Mouse (Mus musculus) intestine, postnatal 0 days (tissue): ENCODE measurements around the gene Plekhh3. TPM values are rescaled to one million over a fixed set of nuclear protein-coding genes. Genes with fewer than 3 reads are reported as not detected.

Experiments used
- ATAC-seq: fragments of 200-750 bp; cut with Nextera tagmentation; 2 replicates; pipeline ENCODE4 v1.8.0; 2017; ENCODE audit warnings: mild to moderate bottlenecking, moderate TSS enrichment, moderate library complexity
- H3K27ac ChIP-seq: fragments of 300-500 bp; sonication (generic); 2 replicates; pipeline ENCODE4 v1.5.1; 2014; ENCODE audit warnings: mild to moderate bottlenecking, low read depth, low read length, moderate library complexity
- H3K27me3 ChIP-seq: fragments of 300-500 bp; sonication (generic); replicated peaks from 2 replicates; pipeline ENCODE4 v1.6.1; 2014; ENCODE audit warnings: low read length, mixed read lengths; ENCODE audit not compliant: control insufficient read depth, insufficient read depth
- H3K36me3 ChIP-seq: fragments of 300-500 bp; sonication (generic); 2 replicates; pipeline ENCODE4 v1.6.1; 2014; ENCODE audit warnings: mild to moderate bottlenecking, moderate library complexity; ENCODE audit not compliant: control insufficient read depth, insufficient read depth
- H3K4me1 ChIP-seq: fragments of 300-500 bp; sonication (generic); replicated peaks from 2 replicates; pipeline ENCODE4 v1.6.1; 2014; ENCODE audit warnings: antibody characterized with exemption, low read length, mixed read lengths; ENCODE audit not compliant: control insufficient read depth, insufficient read depth
- H3K4me2 ChIP-seq: fragments of 300-500 bp; sonication (generic); replicated peaks from 2 replicates; pipeline ENCODE4 v1.6.1; 2014; ENCODE audit warnings: low read depth, mild to moderate bottlenecking, moderate library complexity
- H3K4me3 ChIP-seq: fragments of 300-500 bp; sonication (generic); 2 replicates; pipeline ENCODE4 v1.5.1; 2014; ENCODE audit warnings: low read depth, low read length
- H3K9ac ChIP-seq: fragments of 300-500 bp; sonication (generic); 2 replicates; pipeline ENCODE4 v1.6.1; 2014; ENCODE audit warnings: mild to moderate bottlenecking, low read depth, low read length
- H3K9me3 ChIP-seq: fragments of 300-500 bp; sonication (generic); 2 replicates; pipeline ENCODE4 v1.6.1; 2016; ENCODE audit warnings: mixed run types; ENCODE audit not compliant: control insufficient read depth
- CTCF ChIP-seq: sonication (generic); IDR thresholded peaks from 2 replicates; pipeline ENCODE4 v1.5.1; 2016; ENCODE audit warnings: low read depth, mild to moderate bottlenecking, control low read depth, antibody characterized with exemption, moderate library complexity
- WGBS: fragments of 180-500 bp; shearing (Covaris S2); extraction: QIAGEN DNeasy Blood & Tissue Kit; methylation state at CpG from one replicate; pipeline ENCODE4 v1.1.7; 2014; 5-methylcytosine and 5-hydroxymethylcytosine counted together
- polyA plus RNA-seq: library from polyadenylated mRNA; unstranded; fragments of >200 nt; fragmentation: Nextera tagmentation; extraction: Ambion mirVana; gene quantifications from 2 replicates; pipeline ENCODE4 v1.2.1, GENCODE M21; 2015

The Plekhh3 gene
- polyA plus RNA-seq, 1 experiment from 2014 or later: 7.8 TPM

- H3K4me2 ChIP-seq: peak overlapping the region; percentile 93
- H3K9me3 ChIP-seq: no peaks in the 10 kb centered on the region
- peaks cover 38% of the 10 kb centered on the region for H3K36me3 ChIP-seq
- TF ChIP-seq CTCF: no peak
- H3K27me3 ChIP-seq: no peaks in the 10 kb centered on the region
- peaks cover 23% of the 10 kb centered on the region for H3K4me1 ChIP-seq
- ATAC-seq: no peak
- 19% methylated on average over 17 of the region's 17 CpGs for WGBS
- H3K4me3 ChIP-seq: peak overlapping the region; percentile 79
- H3K27ac ChIP-seq: no peak overlapping the region
- H3K9ac ChIP-seq: peak overlapping the region; percentile 66
Measured at GRCm38 (mm10) chr11:101169301-101170107, 1.6 kb downstream of the Plekhh3 start.

GRCm38 (mm10) chr11:101168301-101168980 lies 2.7 kb downstream of the Plekhh3 start:
- 73% methylated on average over 18 of the region's 18 CpGs for WGBS
- Histone ChIP-seq H3K4me1 (peaks cover 19% of the 10 kb centered on the region), H3K36me3 (peaks cover 48% of the 10 kb centered on the region), H3K9me3 (no peaks in the 10 kb centered on the region), H3K27ac (no peak overlapping the region; the same call in 1 of the 2 replicates), H3K4me3 (0 out of 2 replicates have a peak overlapping the region, but pooled peaks have one; percentile 79), H3K4me2 (peak overlapping the region; percentile 93), H3K9ac (no peak overlapping the region), H3K27me3 (no peaks in the 10 kb centered on the region)
- TF ChIP-seq CTCF: no peak
- no peak for ATAC-seq

GRCm38 (mm10) chr11:101167963-101168300 lies 3.2 kb downstream of the Plekhh3 start:
- TF ChIP-seq CTCF: no peak
- Histone ChIP-seq H3K27ac (no peak overlapping the region), H3K27me3 (no peaks in the 10 kb centered on the region), H3K9ac (no peak overlapping the region), H3K36me3 (peaks cover 53% of the 10 kb centered on the region), H3K9me3 (no peaks in the 10 kb centered on the region), H3K4me2 (peak overlapping the region; percentile 93; the same call in 1 of the 2 replicates), H3K4me1 (peaks cover 15% of the 10 kb centered on the region; the same call in 1 of the 2 replicates), H3K4me3 (no peak overlapping the region)
- no peak for ATAC-seq
- 78% methylated on average over 8 of the region's 8 CpGs for WGBS

- 85% methylated on average over 19 of the region's 19 CpGs for WGBS
- Histone ChIP-seq H3K9ac (no peak overlapping the region), H3K27ac (no peak overlapping the region), H3K36me3 (peaks cover 59% of the 10 kb centered on the region), H3K4me2 (no peak overlapping the region), H3K27me3 (no peaks in the 10 kb centered on the region), H3K4me3 (no peak overlapping the region), H3K9me3 (no peaks in the 10 kb centered on the region), H3K4me1 (peaks cover 15% of the 10 kb centered on the region; the same call in 1 of the 2 replicates)
- no peak for TF ChIP-seq CTCF
- no peak for ATAC-seq
Measured at GRCm38 (mm10) chr11:101167211-101167962, 3.8 kb downstream of the Plekhh3 start.

GRCm38 (mm10) chr11:101166357-101166756 lies 4.8 kb downstream of the Plekhh3 start:
- no peak overlapping the region for H3K27ac ChIP-seq

More at GRCm38 (mm10) chr11:101166357-101166756, 4.8 kb downstream of the Plekhh3 start:
- Histone ChIP-seq H3K4me3 (no peak overlapping the region), H3K36me3 (peaks cover 66% of the 10 kb centered on the region), H3K9me3 (no peaks in the 10 kb centered on the region), H3K9ac (no peak overlapping the region), H3K4me1 (peaks cover 15% of the 10 kb centered on the region; the same call in 1 of the 2 replicates), H3K4me2 (no peak overlapping the region), H3K27me3 (no peaks in the 10 kb centered on the region)
- TF ChIP-seq CTCF: no peak
- no peak for ATAC-seq
- 88% methylated on average over 14 of the region's 14 CpGs for WGBS
